Mouse (Mus musculus): ENCODE measurements around the gene Nop2.
"Not testable (repeated sequence)": the region's sequence is repeated elsewhere in the genome, so short reads cannot be mapped to it uniquely, and the experiment has no call there.

Nop2 gene

GRCm38 (mm10) chr6:125152212-125153017 lies 20.7 kb downstream of the Nop2 start:
- no peak for DNase-seq (ENCODE audit: extremely low read depth, insufficient read length, low spot score)

GRCm38 (mm10) chr6:125153018-125153389 lies 21.3 kb downstream of the Nop2 start:
- no peak for DNase-seq (ENCODE audit: extremely low read depth, insufficient read length, low spot score)

GRCm38 (mm10) chr6:125153682-125154081 lies 22.0 kb downstream of the Nop2 start:
- DNase-seq (ENCODE audit: extremely low read depth, insufficient read length, low spot score), result no peak

GRCm38 (mm10) chr6:125154550-125154949 lies 22.8 kb downstream of the Nop2 start:
- DNase-seq (ENCODE audit: extremely low read depth, insufficient read length, low spot score), result no peak

GRCm38 (mm10) chr6:125155262-125155661 lies 23.6 kb downstream of the Nop2 start:
- no peak for DNase-seq (ENCODE audit: extremely low read depth, insufficient read length, low spot score)

- no peak for DNase-seq (ENCODE audit: extremely low read depth, insufficient read length, low spot score)
Observed at GRCm38 (mm10) chr6:125156491-125156890, 24.8 kb downstream of the Nop2 start.

GRCm38 (mm10) chr6:125156903-125157614 lies 25.4 kb downstream of the Nop2 start:
- no peak for DNase-seq (ENCODE audit: extremely low read depth, insufficient read length, low spot score)

GRCm38 (mm10) chr6:125158944-125159492 lies 27.3 kb downstream of the Nop2 start:
- DNase-seq (ENCODE audit: extremely low read depth, insufficient read length, low spot score), result peak; percentile 34

GRCm38 (mm10) chr6:125159773-125160557 lies 28.3 kb downstream of the Nop2 start:
- no peak for DNase-seq (ENCODE audit: extremely low read depth, insufficient read length, low spot score)

- DNase-seq (ENCODE audit: extremely low read depth, insufficient read length, low spot score), result no peak
Observed at GRCm38 (mm10) chr6:125160558-125160853, 28.8 kb downstream of the Nop2 start.

- peak; percentile 78 for DNase-seq (ENCODE audit: extremely low read depth, insufficient read length, low spot score)
Observed at GRCm38 (mm10) chr6:125160854-125161760, 29.4 kb downstream of the Nop2 start.

- peak; percentile 47 for DNase-seq (ENCODE audit: extremely low read depth, insufficient read length, low spot score)
Observed at GRCm38 (mm10) chr6:125161971-125162370, 30.3 kb downstream of the Nop2 start.

- DNase-seq (ENCODE audit: extremely low read depth, insufficient read length, low spot score), result not testable (repeated sequence)
Observed at GRCm38 (mm10) chr6:125162615-125163305, 31.1 kb downstream of the Nop2 start.

- peak; percentile 39 for DNase-seq (ENCODE audit: extremely low read depth, insufficient read length, low spot score)
Observed at GRCm38 (mm10) chr6:125163801-125164657, 32.3 kb downstream of the Nop2 start.

GRCm38 (mm10) chr6:125164672-125165327 lies 33.1 kb downstream of the Nop2 start:
- peak; percentile 69 for DNase-seq (ENCODE audit: extremely low read depth, insufficient read length, low spot score)

- DNase-seq (ENCODE audit: extremely low read depth, insufficient read length, low spot score), result peak; percentile 98
Observed at GRCm38 (mm10) chr6:125165328-125165891, 33.7 kb downstream of the Nop2 start.

- DNase-seq (ENCODE audit: extremely low read depth, insufficient read length, low spot score), result peak; percentile 81
Observed at GRCm38 (mm10) chr6:125166051-125166751, 34.5 kb downstream of the Nop2 start, which contains the start of gene Gapdh. Gene Gapdh (minus strand): TSS chr6:125166467.
